Mouse (Mus musculus) heart, embryonic 10.5 days (tissue): ENCODE results near the gene Slc29a2. TPM values are rescaled to one million over a fixed set of nuclear protein-coding genes. Genes with fewer than 3 reads are reported as not detected.

ENCODE experiments used
- DNase-seq: peaks from one replicate; pipeline ENCODE4 v3.0.0-alpha.2; 2017; ENCODE audit warnings: low spot score
- H3K27ac ChIP-seq: fragments of 300-500 bp; sonication (generic); 2 replicates; pipeline ENCODE4 v1.5.1; 2016; ENCODE audit warnings: mild to moderate bottlenecking
- H3K27me3 ChIP-seq: fragments of 300-500 bp; sonication (generic); 2 replicates; pipeline ENCODE4 v1.6.1; 2016; ENCODE audit warnings: mild to moderate bottlenecking; ENCODE audit not compliant: poor library complexity, insufficient read depth, severe bottlenecking
- H3K36me3 ChIP-seq: fragments of 300-500 bp; sonication (generic); 2 replicates; pipeline ENCODE4 v1.6.1; 2016; ENCODE audit warnings: mild to moderate bottlenecking, moderate library complexity
- H3K4me1 ChIP-seq: fragments of 300-500 bp; sonication (generic); 2 replicates; pipeline ENCODE4 v1.6.1; 2016; ENCODE audit warnings: mild to moderate bottlenecking
- H3K4me3 ChIP-seq: fragments of 300-500 bp; sonication (generic); 2 replicates; pipeline ENCODE4 v1.5.1; 2016; ENCODE audit warnings: mild to moderate bottlenecking, moderate library complexity
- H3K9me3 ChIP-seq: fragments of 300-500 bp; sonication (generic); 2 replicates; pipeline ENCODE4 v1.6.1; 2016; ENCODE audit warnings: mild to moderate bottlenecking, moderate library complexity
- WGBS: fragments of 180-500 bp; shearing (Covaris S2); methylation state at CpG from one replicate; pipeline ENCODE4 v1.1.7; 2016; 5-methylcytosine and 5-hydroxymethylcytosine counted together
- polyA plus RNA-seq: library from polyadenylated mRNA; unstranded; fragments of >200 nt; fragmentation: Nextera tagmentation; extraction: Ambion mirVana; gene quantifications from 2 replicates; pipeline ENCODE4 v1.2.1, GENCODE M21; 2016

Slc29a2 gene
- 7.6 and 12.0 TPM in 2 replicates for polyA plus RNA-seq

GRCm38 (mm10) chr19:5023621-5024479, at the start of gene Slc29a2:
TSS of gene Slc29a2 (plus strand) at chr19:5023860.
- Histone ChIP-seq H3K9me3 (no peaks in the 10 kb centered on the region), H3K36me3 (peaks cover 35% of the 10 kb centered on the region), H3K4me1 (peaks cover 12% of the 10 kb centered on the region), H3K27me3 (no peaks in the 10 kb centered on the region), H3K4me3 (peak within 1 kb of the TSS; percentile 78), H3K27ac (peak within 1 kb of the TSS; percentile 94)
- DNase-seq: peak; percentile 97
- WGBS: under 1% methylated on average over 62 of the region's 62 CpGs

- Histone ChIP-seq H3K4me3 (no peak overlapping the region), H3K27ac (no peak overlapping the region), H3K9me3 (no peaks in the 10 kb centered on the region), H3K36me3 (peaks cover 7% of the 10 kb centered on the region; the same call in 1 of the 2 replicates), H3K27me3 (peaks cover 38% of the 10 kb centered on the region), H3K4me1 (no peaks in the 10 kb centered on the region)
- no peak for DNase-seq
Observed at GRCm38 (mm10) chr19:4981767-4982166, 41.9 kb upstream of the Slc29a2 start.

GRCm38 (mm10) chr19:4989013-4989412, 34.6 kb upstream of the Slc29a2 start:
- Histone ChIP-seq H3K4me3 (no peak overlapping the region), H3K36me3 (peaks cover 11% of the 10 kb centered on the region; the same call in 1 of the 2 replicates), H3K27ac (no peak overlapping the region), H3K4me1 (peaks cover 46% of the 10 kb centered on the region), H3K27me3 (peaks cover 66% of the 10 kb centered on the region), H3K9me3 (no peaks in the 10 kb centered on the region)
- 4% methylated on average over 13 of the region's 13 CpGs for WGBS
- peak; percentile 93 for DNase-seq

GRCm38 (mm10) chr19:4989434-4990255, 34.0 kb upstream of the Slc29a2 start:
- 18% methylated on average over 41 of the region's 47 CpGs for WGBS
- H3K27me3 ChIP-seq: peaks cover 60% of the 10 kb centered on the region
- H3K9me3 ChIP-seq: no peaks in the 10 kb centered on the region
- H3K36me3 ChIP-seq: peaks cover 9% of the 10 kb centered on the region; the same call in 1 of the 2 replicates
- H3K4me1 ChIP-seq: peaks cover 48% of the 10 kb centered on the region
- DNase-seq: no peak
- H3K4me3 ChIP-seq: peak overlapping the region; percentile 44; the same call in 1 of the 2 replicates
- H3K27ac ChIP-seq: no peak overlapping the region

GRCm38 (mm10) chr19:4990256-4990625, 33.4 kb upstream of the Slc29a2 start, which contains the start of gene Npas4:
TSS of gene Npas4 (minus strand) at chr19:4990316.
- H3K4me3 ChIP-seq: peak within 1 kb of the TSS; percentile 44

GRCm38 (mm10) chr19:4990716-4991115, 32.9 kb upstream of the Slc29a2 start:
- no peak overlapping the region for H3K27ac ChIP-seq
- 2% methylated on average over 22 of the region's 22 CpGs for WGBS
- no peaks in the 10 kb centered on the region for H3K9me3 ChIP-seq
- peaks cover 49% of the 10 kb centered on the region for H3K27me3 ChIP-seq
- peaks cover 9% of the 10 kb centered on the region; the same call in 1 of the 2 replicates for H3K36me3 ChIP-seq
- peaks cover 48% of the 10 kb centered on the region for H3K4me1 ChIP-seq
- DNase-seq: no peak
- H3K4me3 ChIP-seq: peak overlapping the region; percentile 44

More at GRCm38 (mm10) chr19:4990256-4990625, 33.4 kb upstream of the Slc29a2 start, which contains the start of gene Npas4:
- Histone ChIP-seq H3K36me3 (peaks cover 9% of the 10 kb centered on the region; the same call in 1 of the 2 replicates), H3K27ac (no peak within 1 kb of the TSS), H3K27me3 (peaks cover 54% of the 10 kb centered on the region), H3K4me1 (peaks cover 48% of the 10 kb centered on the region), H3K9me3 (no peaks in the 10 kb centered on the region)
- no peak for DNase-seq
- 16% methylated on average over 4 of the region's 4 CpGs for WGBS

- no peaks in the 10 kb centered on the region for H3K9me3 ChIP-seq
- H3K27ac ChIP-seq: peak overlapping the region; percentile 69
- WGBS: 7% methylated on average over 8 of the region's 8 CpGs
- H3K36me3 ChIP-seq: no peaks in the 10 kb centered on the region
- DNase-seq: no peak
- peaks cover 41% of the 10 kb centered on the region for H3K27me3 ChIP-seq
- H3K4me3 ChIP-seq: 0 out of 2 replicates have a peak overlapping the region, but pooled peaks have one; percentile 30
- peaks cover 52% of the 10 kb centered on the region for H3K4me1 ChIP-seq
Observed at GRCm38 (mm10) chr19:4992371-4992770, 31.3 kb upstream of the Slc29a2 start.

- no peaks in the 10 kb centered on the region for H3K36me3 ChIP-seq
- WGBS: 2% methylated on average over 9 of the region's 9 CpGs
- peaks cover 53% of the 10 kb centered on the region for H3K4me1 ChIP-seq
- H3K27ac ChIP-seq: peak overlapping the region; percentile 77
- peak; percentile 93 for DNase-seq
- peaks cover 41% of the 10 kb centered on the region for H3K27me3 ChIP-seq
- peak overlapping the region; percentile 30 for H3K4me3 ChIP-seq
- no peaks in the 10 kb centered on the region for H3K9me3 ChIP-seq
Observed at GRCm38 (mm10) chr19:4992904-4993303, 30.8 kb upstream of the Slc29a2 start.

GRCm38 (mm10) chr19:4994043-4994442, 29.6 kb upstream of the Slc29a2 start:
- 61% methylated on average over 5 of the region's 5 CpGs for WGBS
- Histone ChIP-seq H3K27me3 (peaks cover 41% of the 10 kb centered on the region), H3K36me3 (no peaks in the 10 kb centered on the region), H3K27ac (0 out of 2 replicates have a peak overlapping the region, but pooled peaks have one; percentile 77), H3K4me1 (peaks cover 57% of the 10 kb centered on the region), H3K9me3 (no peaks in the 10 kb centered on the region), H3K4me3 (no peak overlapping the region)
- DNase-seq: no peak

- H3K27me3 ChIP-seq: 0 out of 2 replicates have a peak, but pooled peaks cover 7% of the 10 kb centered on the region
- peak overlapping the region; percentile 39 for H3K4me3 ChIP-seq
- peak overlapping the region; percentile 23; the same call in 1 of the 2 replicates for H3K27ac ChIP-seq
- peaks cover 34% of the 10 kb centered on the region for H3K4me1 ChIP-seq
- DNase-seq: no peak
- no peaks in the 10 kb centered on the region for H3K9me3 ChIP-seq
- no peaks in the 10 kb centered on the region for H3K36me3 ChIP-seq
- 57% methylated on average over 6 of the region's 6 CpGs for WGBS
Observed at GRCm38 (mm10) chr19:4999445-5000140, 24.1 kb upstream of the Slc29a2 start.

GRCm38 (mm10) chr19:5001666-5002406, 21.8 kb upstream of the Slc29a2 start:
- Histone ChIP-seq H3K27me3 (0 out of 2 replicates have a peak, but pooled peaks cover 6% of the 10 kb centered on the region), H3K27ac (peak overlapping the region; percentile 85), H3K4me3 (peak overlapping the region; percentile 51), H3K9me3 (no peaks in the 10 kb centered on the region), H3K36me3 (no peaks in the 10 kb centered on the region), H3K4me1 (peaks cover 34% of the 10 kb centered on the region)
- DNase-seq: peak; percentile 94
- WGBS: 2% methylated on average over 39 of the region's 39 CpGs
